Mouse (Mus musculus): ENCODE data around the gene Mapk10. TPM values are rescaled to one million over a fixed set of nuclear protein-coding genes. Genes with fewer than 3 reads are reported as not detected.

Mapk10 gene
- polyA plus RNA-seq, 1 experiment from 2014 or later, result 7.2 TPM

- Histone ChIP-seq H3K27me3 (ENCODE audit: control insufficient read depth, insufficient read depth, low read length) (no peaks in the 10 kb centered on the region), H3K9ac (ENCODE audit: low read length) (no peak overlapping the region)
Observed at GRCm38 (mm10) chr5:103014309-103014708, 196.8 kb downstream of the Mapk10 start.

DNA sequence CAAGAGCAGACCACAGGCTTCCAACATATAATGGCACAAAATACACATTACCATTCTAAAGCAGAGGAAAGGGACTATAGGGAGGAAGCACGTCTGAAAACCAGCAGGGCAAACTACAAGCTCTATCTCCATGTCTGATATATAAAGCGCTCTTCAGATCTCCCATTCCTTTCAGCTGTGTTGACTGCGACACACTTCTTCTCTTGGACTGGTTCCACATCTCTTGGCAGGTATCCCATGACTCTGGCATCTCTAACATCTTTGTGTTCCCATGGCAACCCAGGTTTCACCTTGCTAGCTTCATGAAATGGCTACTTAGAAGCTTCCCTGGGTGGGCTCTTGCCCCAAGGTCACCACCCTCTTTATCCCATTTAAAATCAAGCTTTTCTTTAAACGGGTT is 202.2 kb downstream of the Mapk10 start:
- ATAC-seq (ENCODE audit: insufficient read depth, low FRiP score), result no peak
- Histone ChIP-seq H3K4me3 (replicated peaks; ENCODE audit: low read length) (no peak overlapping the region), H3K36me3 (ENCODE audit: control insufficient read depth, insufficient read depth, low read length) (no peaks in the 10 kb centered on the region), H3K4me1 (ENCODE audit: control insufficient read depth, insufficient read depth, low read length) (no peaks in the 10 kb centered on the region), H3K27me3 (ENCODE audit: control insufficient read depth, insufficient read depth, low read length) (no peaks in the 10 kb centered on the region), H3K9me3 (replicated peaks; ENCODE audit: control insufficient read depth, low read length) (no peaks in the 10 kb centered on the region), H3K9ac (ENCODE audit: low read length) (no peak overlapping the region), H3K4me2 (ENCODE audit: low read depth, low read length) (no peak overlapping the region), H3K27ac (ENCODE audit: low read length) (no peak overlapping the region)
- 81% methylated on average over 4 of the region's 4 CpGs for WGBS

More at GRCm38 (mm10) chr5:103014309-103014708, 196.8 kb downstream of the Mapk10 start:
- H3K27ac ChIP-seq (ENCODE audit: low read length), result no peak overlapping the region
- no peak overlapping the region for H3K4me3 ChIP-seq (replicated peaks; ENCODE audit: low read length)
- WGBS, result 87% methylated on average over 4 of the region's 4 CpGs
- no peak overlapping the region for H3K4me2 ChIP-seq (ENCODE audit: low read depth, low read length)
- no peaks in the 10 kb centered on the region for H3K36me3 ChIP-seq (ENCODE audit: control insufficient read depth, insufficient read depth, low read length)
- ATAC-seq (ENCODE audit: insufficient read depth, low FRiP score), result no peak
- no peaks in the 10 kb centered on the region for H3K9me3 ChIP-seq (replicated peaks; ENCODE audit: control insufficient read depth, low read length)
- no peaks in the 10 kb centered on the region for H3K4me1 ChIP-seq (ENCODE audit: control insufficient read depth, insufficient read depth, low read length)

DNA sequence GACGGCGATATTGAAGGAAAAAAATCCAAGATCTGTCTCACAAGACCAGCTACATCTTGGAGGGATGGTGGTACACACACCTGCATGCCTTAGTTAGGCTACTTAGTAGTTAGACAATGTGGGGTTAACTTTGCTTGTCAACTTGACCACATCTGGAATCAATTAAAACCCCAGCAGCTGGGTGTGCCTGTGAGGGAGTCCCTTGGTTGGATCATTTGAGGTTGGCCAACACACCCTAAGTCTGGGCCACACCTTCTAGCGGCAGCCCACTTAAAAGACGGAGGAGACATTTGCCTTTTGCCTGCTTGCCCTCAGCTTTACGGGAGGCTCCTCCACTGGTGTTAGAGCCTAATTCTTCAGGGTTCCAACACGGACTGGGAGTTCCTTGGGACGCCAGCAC is 209.0 kb downstream of the Mapk10 start:
- WGBS, result 60% methylated on average over 7 of the region's 7 CpGs
- Histone ChIP-seq H3K27me3 (ENCODE audit: control insufficient read depth, insufficient read depth, low read length) (no peaks in the 10 kb centered on the region), H3K36me3 (ENCODE audit: control insufficient read depth, insufficient read depth, low read length) (no peaks in the 10 kb centered on the region)

DNA sequence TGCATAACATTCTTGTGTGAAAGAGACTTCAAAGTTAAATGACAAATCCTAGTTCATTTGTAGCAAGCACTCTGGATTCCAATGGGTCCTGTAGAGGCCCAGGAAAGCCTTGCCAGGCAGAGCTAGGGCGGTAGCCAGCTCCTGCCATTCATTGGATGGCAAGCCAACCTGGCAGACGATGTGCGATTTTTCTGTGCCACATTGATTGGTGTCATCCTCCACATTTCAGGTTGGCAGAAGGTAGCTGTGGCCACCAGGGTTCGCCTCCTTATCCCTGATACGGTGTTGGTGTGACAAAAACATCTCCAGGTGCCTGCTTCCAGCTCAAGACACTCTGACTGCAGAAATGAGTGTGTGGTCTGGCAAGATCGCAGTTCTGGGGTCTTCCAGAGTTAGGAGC is 210.6 kb downstream of the Mapk10 start:
- no peaks in the 10 kb centered on the region for H3K9me3 ChIP-seq (replicated peaks; ENCODE audit: control insufficient read depth, low read length)

More for the DNA sequence above, 209.0 kb downstream of the Mapk10 start:
- no peak overlapping the region for H3K27ac ChIP-seq (ENCODE audit: low read length)
- H3K9ac ChIP-seq (ENCODE audit: low read length), result no peak overlapping the region
- H3K4me2 ChIP-seq (ENCODE audit: low read depth, low read length), result no peak overlapping the region
- no peaks in the 10 kb centered on the region for H3K4me1 ChIP-seq (ENCODE audit: control insufficient read depth, insufficient read depth, low read length)
- H3K9me3 ChIP-seq (replicated peaks; ENCODE audit: control insufficient read depth, low read length), result no peaks in the 10 kb centered on the region
- ATAC-seq (ENCODE audit: insufficient read depth, low FRiP score), result no peak
- H3K4me3 ChIP-seq (replicated peaks; ENCODE audit: low read length), result no peak overlapping the region

DNA sequence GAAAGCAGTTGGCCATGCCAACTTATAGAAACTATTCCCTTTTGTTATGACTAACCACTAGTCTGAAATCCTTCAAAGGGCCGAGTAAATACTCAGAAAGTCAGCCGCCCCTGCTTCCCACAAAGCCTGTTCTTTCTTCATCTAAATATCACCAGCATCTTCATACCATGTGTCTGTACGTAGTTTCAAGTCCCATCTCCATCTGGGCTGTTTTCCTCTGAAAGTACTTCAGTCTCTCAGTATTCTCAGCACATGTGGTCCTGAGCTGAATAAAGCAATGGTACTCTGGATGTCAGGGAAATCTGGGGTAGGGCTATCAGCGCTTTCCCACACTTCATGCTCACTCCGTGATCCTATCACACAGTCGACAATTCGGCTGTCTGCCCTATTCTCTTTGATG is 212.6 kb downstream of the Mapk10 start:
- Histone ChIP-seq H3K4me2 (ENCODE audit: low read depth, low read length) (no peak overlapping the region), H3K9me3 (replicated peaks; ENCODE audit: control insufficient read depth, low read length) (no peaks in the 10 kb centered on the region), H3K27me3 (ENCODE audit: control insufficient read depth, insufficient read depth, low read length) (no peaks in the 10 kb centered on the region), H3K4me1 (ENCODE audit: control insufficient read depth, insufficient read depth, low read length) (no peaks in the 10 kb centered on the region), H3K4me3 (replicated peaks; ENCODE audit: low read length) (no peak overlapping the region), H3K27ac (ENCODE audit: low read length) (no peak overlapping the region), H3K36me3 (ENCODE audit: control insufficient read depth, insufficient read depth, low read length) (no peaks in the 10 kb centered on the region), H3K9ac (ENCODE audit: low read length) (no peak overlapping the region)
- ATAC-seq (ENCODE audit: insufficient read depth, low FRiP score), result no peak
- 88% methylated on average over 7 of the region's 7 CpGs for WGBS

More for the DNA sequence above, 210.6 kb downstream of the Mapk10 start:
- Histone ChIP-seq H3K4me1 (ENCODE audit: control insufficient read depth, insufficient read depth, low read length) (no peaks in the 10 kb centered on the region), H3K9ac (ENCODE audit: low read length) (no peak overlapping the region), H3K36me3 (ENCODE audit: control insufficient read depth, insufficient read depth, low read length) (no peaks in the 10 kb centered on the region), H3K4me2 (ENCODE audit: low read depth, low read length) (no peak overlapping the region), H3K4me3 (replicated peaks; ENCODE audit: low read length) (no peak overlapping the region), H3K27me3 (ENCODE audit: control insufficient read depth, insufficient read depth, low read length) (no peaks in the 10 kb centered on the region), H3K27ac (ENCODE audit: low read length) (no peak overlapping the region)
- 88% methylated on average over 6 of the region's 6 CpGs for WGBS
- no peak for ATAC-seq (ENCODE audit: insufficient read depth, low FRiP score)

DNA sequence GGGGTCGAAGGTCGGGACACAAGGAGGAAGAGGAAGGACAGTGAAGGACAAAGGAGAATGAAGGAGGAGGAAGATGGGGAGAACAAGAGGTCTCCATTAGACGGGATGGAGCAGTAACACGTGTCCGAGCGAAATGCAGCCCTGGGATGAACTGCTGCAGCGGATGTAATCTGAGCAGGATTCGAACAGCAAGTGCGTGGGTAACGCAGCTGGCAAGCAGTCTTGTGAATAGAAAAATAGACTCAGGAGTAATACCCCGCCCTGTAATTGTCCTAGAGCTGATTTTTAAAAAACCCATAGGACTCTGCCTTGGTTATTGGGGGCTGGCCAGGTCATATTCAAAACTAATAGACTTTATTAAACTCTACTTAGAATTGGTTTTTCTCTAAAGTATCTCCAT is 213.2 kb downstream of the Mapk10 start:
- WGBS, result 86% methylated on average over 11 of the region's 11 CpGs
- ATAC-seq (ENCODE audit: insufficient read depth, low FRiP score), result no peak

GRCm38 (mm10) chr5:102996331-102996730 is 214.8 kb downstream of the Mapk10 start:
- no peak overlapping the region for H3K4me3 ChIP-seq (replicated peaks; ENCODE audit: low read length)
- no peak overlapping the region for H3K4me2 ChIP-seq (ENCODE audit: low read depth, low read length)
- WGBS, result 88% methylated on average over 7 of the region's 7 CpGs
- H3K4me1 ChIP-seq (ENCODE audit: control insufficient read depth, insufficient read depth, low read length), result no peaks in the 10 kb centered on the region
- ATAC-seq (ENCODE audit: insufficient read depth, low FRiP score), result no peak
- H3K9ac ChIP-seq (ENCODE audit: low read length), result no peak overlapping the region
- no peaks in the 10 kb centered on the region for H3K27me3 ChIP-seq (ENCODE audit: control insufficient read depth, insufficient read depth, low read length)
- no peaks in the 10 kb centered on the region for H3K9me3 ChIP-seq (replicated peaks; ENCODE audit: control insufficient read depth, low read length)
- no peak overlapping the region for H3K27ac ChIP-seq (ENCODE audit: low read length)
- H3K36me3 ChIP-seq (ENCODE audit: control insufficient read depth, insufficient read depth, low read length), result no peaks in the 10 kb centered on the region

More for the DNA sequence above, 213.2 kb downstream of the Mapk10 start:
- no peak overlapping the region for H3K4me2 ChIP-seq (ENCODE audit: low read depth, low read length)
- no peak overlapping the region for H3K4me3 ChIP-seq (replicated peaks; ENCODE audit: low read length)
- no peaks in the 10 kb centered on the region for H3K9me3 ChIP-seq (replicated peaks; ENCODE audit: control insufficient read depth, low read length)
- H3K36me3 ChIP-seq (ENCODE audit: control insufficient read depth, insufficient read depth, low read length), result no peaks in the 10 kb centered on the region
- H3K4me1 ChIP-seq (ENCODE audit: control insufficient read depth, insufficient read depth, low read length), result no peaks in the 10 kb centered on the region
- no peak overlapping the region for H3K9ac ChIP-seq (ENCODE audit: low read length)
- H3K27me3 ChIP-seq (ENCODE audit: control insufficient read depth, insufficient read depth, low read length), result no peaks in the 10 kb centered on the region
- no peak overlapping the region for H3K27ac ChIP-seq (ENCODE audit: low read length)

GRCm38 (mm10) chr5:102995928-102996327 is 215.2 kb downstream of the Mapk10 start:
- no peak for ATAC-seq (ENCODE audit: insufficient read depth, low FRiP score)
- Histone ChIP-seq H3K9ac (ENCODE audit: low read length) (no peak overlapping the region), H3K27ac (ENCODE audit: low read length) (no peak overlapping the region), H3K4me2 (ENCODE audit: low read depth, low read length) (no peak overlapping the region), H3K27me3 (ENCODE audit: control insufficient read depth, insufficient read depth, low read length) (no peaks in the 10 kb centered on the region), H3K4me3 (replicated peaks; ENCODE audit: low read length) (no peak overlapping the region), H3K4me1 (ENCODE audit: control insufficient read depth, insufficient read depth, low read length) (no peaks in the 10 kb centered on the region), H3K36me3 (ENCODE audit: control insufficient read depth, insufficient read depth, low read length) (no peaks in the 10 kb centered on the region), H3K9me3 (replicated peaks; ENCODE audit: control insufficient read depth, low read length) (no peaks in the 10 kb centered on the region)

DNA sequence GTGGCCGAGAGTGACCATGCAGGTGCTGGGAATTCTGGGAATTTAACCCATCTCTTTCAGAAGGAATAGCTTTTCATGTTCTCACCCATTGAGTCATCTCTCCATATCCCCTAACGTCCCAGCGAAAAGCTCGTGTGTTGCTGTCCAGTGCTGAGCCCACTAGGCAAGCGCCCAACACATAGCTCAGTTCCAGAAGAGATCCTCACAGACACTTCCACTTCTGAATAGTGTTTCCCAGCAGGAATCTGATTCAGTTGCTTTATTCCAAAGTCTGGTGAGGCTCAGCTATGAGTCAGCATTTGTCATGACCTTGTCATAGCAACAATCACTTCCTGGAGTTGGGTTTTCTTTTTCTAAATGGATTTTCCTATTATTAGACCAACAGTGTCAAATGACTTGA is 217.2 kb downstream of the Mapk10 start:
- H3K36me3 ChIP-seq (ENCODE audit: control insufficient read depth, insufficient read depth, low read length), result no peaks in the 10 kb centered on the region
- 77% methylated on average over 5 of the region's 5 CpGs for WGBS
- H3K27ac ChIP-seq (ENCODE audit: low read length), result no peak overlapping the region
- H3K9me3 ChIP-seq (replicated peaks; ENCODE audit: control insufficient read depth, low read length), result no peaks in the 10 kb centered on the region
- H3K27me3 ChIP-seq (ENCODE audit: control insufficient read depth, insufficient read depth, low read length), result no peaks in the 10 kb centered on the region
- no peak overlapping the region for H3K9ac ChIP-seq (ENCODE audit: low read length)
- no peak overlapping the region for H3K4me2 ChIP-seq (ENCODE audit: low read depth, low read length)
- ATAC-seq (ENCODE audit: insufficient read depth, low FRiP score), result no peak
- H3K4me3 ChIP-seq (replicated peaks; ENCODE audit: low read length), result no peak overlapping the region
- no peaks in the 10 kb centered on the region for H3K4me1 ChIP-seq (ENCODE audit: control insufficient read depth, insufficient read depth, low read length)

DNA sequence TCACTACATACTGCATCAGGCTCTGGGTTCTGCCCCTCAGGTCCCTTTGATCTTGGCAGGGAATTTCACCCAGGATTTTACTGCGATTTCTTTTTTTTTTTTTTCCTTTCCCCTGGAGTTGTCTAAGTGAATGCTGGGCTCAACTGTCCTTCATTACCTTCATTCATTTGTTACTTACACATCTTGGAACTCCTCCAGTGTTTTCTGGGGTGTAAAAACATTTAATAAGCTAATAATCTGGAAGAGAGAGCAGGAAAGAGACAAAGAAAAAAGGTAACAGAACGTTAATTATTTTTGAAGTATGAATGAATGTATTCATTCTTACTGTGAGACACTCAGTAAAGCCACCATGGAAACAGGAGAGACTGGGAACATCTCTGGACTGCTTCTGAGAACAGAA is 219.4 kb downstream of the Mapk10 start:
- Histone ChIP-seq H3K27me3 (ENCODE audit: control insufficient read depth, insufficient read depth, low read length) (no peaks in the 10 kb centered on the region), H3K36me3 (ENCODE audit: control insufficient read depth, insufficient read depth, low read length) (no peaks in the 10 kb centered on the region), H3K4me2 (ENCODE audit: low read depth, low read length) (no peak overlapping the region), H3K27ac (ENCODE audit: low read length) (no peak overlapping the region), H3K9me3 (replicated peaks; ENCODE audit: control insufficient read depth, low read length) (no peaks in the 10 kb centered on the region), H3K4me1 (ENCODE audit: control insufficient read depth, insufficient read depth, low read length) (no peaks in the 10 kb centered on the region), H3K9ac (ENCODE audit: low read length) (no peak overlapping the region), H3K4me3 (replicated peaks; ENCODE audit: low read length) (no peak overlapping the region)
- 74% methylated on average over 2 of the region's 2 CpGs for WGBS
- ATAC-seq (ENCODE audit: insufficient read depth, low FRiP score), result no peak
